10 mouse cellular contexts compared by ENCODE assay signal in the genomic region with DNA sequence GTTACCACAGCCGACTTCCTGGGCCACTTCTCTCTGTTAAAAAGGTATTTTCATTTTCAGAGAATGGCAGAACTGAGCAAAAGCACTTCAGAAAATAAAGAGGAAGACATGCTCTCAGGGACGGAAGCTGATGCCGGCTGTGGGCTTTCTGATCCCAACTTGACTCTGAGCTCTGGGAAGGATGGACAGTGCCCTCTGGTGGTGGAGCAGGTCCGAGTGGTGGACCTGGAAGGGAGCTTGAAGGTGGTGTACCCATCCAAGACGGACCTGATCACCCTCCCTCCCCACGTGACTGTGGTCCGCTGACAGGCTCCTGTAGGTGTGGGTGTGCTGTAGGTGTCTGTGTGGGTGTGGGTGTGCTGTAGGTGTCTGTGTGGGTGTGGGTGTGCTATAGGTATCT. TPM values are rescaled to one million over a fixed set of nuclear protein-coding genes. Genes with fewer than 3 reads are reported as not detected.
DNase-seq lines count a peak whose midpoint lies in the region; ATAC-seq and TF ChIP-seq lines count a peak whose summit lies in the region.
"Had no signal": no experiment of that assay in that cellular context is flagged by ENCODE, and none has a peak within 500 bp of the region (broad histone marks: within the 10 kb centered on the region; RNA-seq: fewer than 3 reads in every experiment).

No protein-coding gene starts in this region.

- H3K27ac ChIP-seq in embryonic facial prominence, embryonic 10.5 days (replicated peaks) = no peak overlapping the region
- peak overlapping the region; percentile 99; the same call in 1 of the 2 replicates for H3K27ac ChIP-seq in liver, embryonic 13.5 days
- no peak overlapping the region for H3K27ac ChIP-seq in stomach, postnatal 0 days (replicated peaks)
- H3K27ac ChIP-seq: heart, embryonic 15.5 days; midbrain, embryonic 12.5 days had no signal

- H3K4me1 ChIP-seq in embryonic facial prominence, embryonic 10.5 days = peaks cover 18% of the 10 kb centered on the region
- H3K4me1 ChIP-seq in liver, embryonic 13.5 days (replicated peaks) = peaks cover 52% of the 10 kb centered on the region
- H3K4me1 ChIP-seq in stomach, postnatal 0 days (replicated peaks; ENCODE audit: control insufficient read depth, insufficient read depth) = peaks cover 2% of the 10 kb centered on the region; the same call in 1 of the 2 replicates
- H3K4me1 ChIP-seq: midbrain, embryonic 12.5 days had no signal

- ATAC-seq in liver, embryonic 13.5 days (ENCODE audit: low read depth) = no peak
- ATAC-seq in stomach, postnatal 0 days (ENCODE audit: low FRiP score, low TSS enrichment) = no peak
- no peak for ATAC-seq in erythroblast, adult 5-6 weeks (replicated peaks; ENCODE audit: low FRiP score, poor library complexity, severe bottlenecking)

- TF ChIP-seq CTCF in stomach, postnatal 0 days (IDR thresholded peaks at IDR 0.05; ENCODE audit: low read depth) = peak; percentile 76

- H3K9ac ChIP-seq in liver, embryonic 13.5 days = no peak overlapping the region
- H3K9ac ChIP-seq in stomach, postnatal 0 days (ENCODE audit: low read length) = no peak overlapping the region
- H3K9ac ChIP-seq: heart, embryonic 15.5 days; midbrain, embryonic 12.5 days had no signal

- H3K27me3 ChIP-seq in embryonic facial prominence, embryonic 10.5 days (replicated peaks; ENCODE audit: low read depth, poor library complexity, severe bottlenecking) = peaks cover 15% of the 10 kb centered on the region
- H3K27me3 ChIP-seq in liver, embryonic 13.5 days = no peaks in the 10 kb centered on the region
- H3K27me3 ChIP-seq in stomach, postnatal 0 days (ENCODE audit: control insufficient read depth, insufficient read depth, low read length) = no peaks in the 10 kb centered on the region

- H3K4me3 ChIP-seq in embryonic facial prominence, embryonic 10.5 days = no peak overlapping the region
- H3K4me3 ChIP-seq in liver, embryonic 13.5 days (replicated peaks) = no peak overlapping the region
- H3K4me3 ChIP-seq in stomach, postnatal 0 days (ENCODE audit: low read depth, low read length) = no peak overlapping the region
- H3K4me3 ChIP-seq: heart, embryonic 15.5 days; midbrain, embryonic 12.5 days had no signal

- 76% methylated on average over 7 of the region's 7 CpGs for WGBS in embryonic facial prominence, embryonic 10.5 days
- 60% methylated on average over 7 of the region's 7 CpGs for WGBS in liver, embryonic 13.5 days (ENCODE audit: insufficient replicate concordance)
- 64% methylated on average over 7 of the region's 7 CpGs for WGBS in stomach, postnatal 0 days

- peak; percentile 53 for DNase-seq in embryo, embryonic 10 days (ENCODE audit: low spot score)
- DNase-seq in embryo, embryonic 9.5 days (ENCODE audit: extremely low spot score) = no peak
- DNase-seq in right cerebral cortex, postnatal 14 days = peak; percentile 63
- no peak for DNase-seq in right cerebral cortex, postnatal 36 days (ENCODE audit: low spot score in 2 of 2)
- DNase-seq in embryonic facial prominence, embryonic 10.5 days (ENCODE audit: low spot score) = peak; percentile 39
- peak; percentile 46 for DNase-seq in liver, embryonic 13.5 days
- peak; percentile 65 for DNase-seq in stomach, postnatal 0 days (ENCODE audit: low spot score)

- no peak overlapping the region for H3K4me2 ChIP-seq in liver, embryonic 13.5 days
- no peak overlapping the region for H3K4me2 ChIP-seq in stomach, postnatal 0 days (replicated peaks; ENCODE audit: low read depth)
- H3K4me2 ChIP-seq: heart, embryonic 15.5 days; midbrain, embryonic 12.5 days had no signal

- no peaks in the 10 kb centered on the region for H3K9me3 ChIP-seq in embryonic facial prominence, embryonic 10.5 days
- no peaks in the 10 kb centered on the region for H3K9me3 ChIP-seq in liver, embryonic 13.5 days (replicated peaks)
- no peaks in the 10 kb centered on the region for H3K9me3 ChIP-seq in stomach, postnatal 0 days (ENCODE audit: control insufficient read depth, low read length)
- H3K9me3 ChIP-seq: heart, embryonic 15.5 days; midbrain, embryonic 12.5 days had no signal

- peaks cover 84% of the 10 kb centered on the region for H3K36me3 ChIP-seq in embryonic facial prominence, embryonic 10.5 days (replicated peaks)
- peaks cover 91% of the 10 kb centered on the region for H3K36me3 ChIP-seq in liver, embryonic 13.5 days
- H3K36me3 ChIP-seq in stomach, postnatal 0 days (ENCODE audit: control insufficient read depth, insufficient read depth, low read length) = peaks cover 39% of the 10 kb centered on the region

- no peak for TF ChIP-seq EP300 in stomach, postnatal 0 days (optimal IDR thresholded peaks at IDR 0.05)

RNA-seq across cellular contexts. Expression of gene Smim1, which starts 6.5 kb away (rescaled TPM):
- 19.3 and 24.5 TPM in 2 replicates for polyA plus RNA-seq in embryonic facial prominence, embryonic 10.5 days (2016; fragmentation: Nextera tagmentation; extraction: Ambion mirVana)
- polyA plus RNA-seq in liver, embryonic 13.5 days (2015; fragmentation: Nextera tagmentation; extraction: Ambion mirVana) = 327 and 398 TPM in 2 replicates
- 29.8 and 31.2 TPM in 2 replicates for polyA plus RNA-seq in stomach, postnatal 0 days (2015; fragmentation: Nextera tagmentation; extraction: Ambion mirVana)
- total RNA-seq in erythroblast, adult 5-6 weeks (2015; ENCODE audit: low replicate concordance) = 5.4 and 12.5 TPM in 2 replicates
- total RNA-seq in erythroblast, adult 5-6 weeks (2017; ENCODE audit: low replicate concordance) = 9.6 and 11.4 TPM in 2 replicates

RNA-seq across cellular contexts. Expression of gene Lrrc47, which starts 8.0 kb away (rescaled TPM):
- 24.9 and 27.3 TPM in 2 replicates for polyA plus RNA-seq in embryonic facial prominence, embryonic 10.5 days (2016; fragmentation: Nextera tagmentation; extraction: Ambion mirVana)
- polyA plus RNA-seq in liver, embryonic 13.5 days (2015; fragmentation: Nextera tagmentation; extraction: Ambion mirVana) = 19.1 and 20.3 TPM in 2 replicates
- 10.6 and 12.5 TPM in 2 replicates for polyA plus RNA-seq in stomach, postnatal 0 days (2015; fragmentation: Nextera tagmentation; extraction: Ambion mirVana)
- 3.6 and 5.4 TPM in 2 replicates for total RNA-seq in erythroblast, adult 5-6 weeks (2015; ENCODE audit: low replicate concordance)
- total RNA-seq in erythroblast, adult 5-6 weeks (2017; ENCODE audit: low replicate concordance) = 4.5 and 29.4 TPM in 2 replicates

RNA-seq across cellular contexts. Expression of gene Ccdc27, which starts 22.9 kb away (rescaled TPM):
- not detected in 2 replicates for polyA plus RNA-seq in embryonic facial prominence, embryonic 10.5 days (2016; fragmentation: Nextera tagmentation; extraction: Ambion mirVana)
- 0.07 TPM in 1 of 2 replicates, not detected in the other for polyA plus RNA-seq in liver, embryonic 13.5 days (2015; fragmentation: Nextera tagmentation; extraction: Ambion mirVana)
- polyA plus RNA-seq in stomach, postnatal 0 days (2015; fragmentation: Nextera tagmentation; extraction: Ambion mirVana) = 0.07 TPM in 1 of 2 replicates, not detected in the other
- not detected in 2 replicates for total RNA-seq in erythroblast, adult 5-6 weeks (2015; ENCODE audit: low replicate concordance)
- not detected in 2 replicates for total RNA-seq in erythroblast, adult 5-6 weeks (2017; ENCODE audit: low replicate concordance)
- polyA plus RNA-seq: heart, embryonic 15.5 days; midbrain, embryonic 12.5 days had no signal

RNA-seq across cellular contexts. Expression of gene Cep104, which starts 44.6 kb away (rescaled TPM):
- 20.5 and 23.5 TPM in 2 replicates for polyA plus RNA-seq in embryonic facial prominence, embryonic 10.5 days (2016; fragmentation: Nextera tagmentation; extraction: Ambion mirVana)
- 6.3 and 8.7 TPM in 2 replicates for polyA plus RNA-seq in liver, embryonic 13.5 days (2015; fragmentation: Nextera tagmentation; extraction: Ambion mirVana)
- 4.6 and 4.9 TPM in 2 replicates for polyA plus RNA-seq in stomach, postnatal 0 days (2015; fragmentation: Nextera tagmentation; extraction: Ambion mirVana)
- 1.9 and 6.1 TPM in 2 replicates for total RNA-seq in erythroblast, adult 5-6 weeks (2015; ENCODE audit: low replicate concordance)
- 5.0 and 11.9 TPM in 2 replicates for total RNA-seq in erythroblast, adult 5-6 weeks (2017; ENCODE audit: low replicate concordance)

RNA-seq across cellular contexts. Expression of gene Dffb, which starts 44.6 kb away (rescaled TPM):
- polyA plus RNA-seq in embryonic facial prominence, embryonic 10.5 days (2016; fragmentation: Nextera tagmentation; extraction: Ambion mirVana) = 12.1 and 13.8 TPM in 2 replicates
- polyA plus RNA-seq in liver, embryonic 13.5 days (2015; fragmentation: Nextera tagmentation; extraction: Ambion mirVana) = 11.0 and 11.1 TPM in 2 replicates
- 5.8 and 6.0 TPM in 2 replicates for polyA plus RNA-seq in stomach, postnatal 0 days (2015; fragmentation: Nextera tagmentation; extraction: Ambion mirVana)
- 2.9 and 9.2 TPM in 2 replicates for total RNA-seq in erythroblast, adult 5-6 weeks (2015; ENCODE audit: low replicate concordance)
- 2.1 and 3.5 TPM in 2 replicates for total RNA-seq in erythroblast, adult 5-6 weeks (2017; ENCODE audit: low replicate concordance)

Comparison
In these comparisons a context has a peak if more than half of its experiments do, and no peak if none do; other contexts are left out.
1. DNase-seq: peak in embryo, embryonic 10 days (single experiment), right cerebral cortex, postnatal 14 days (single experiment), embryonic facial prominence, embryonic 10.5 days (single experiment), liver, embryonic 13.5 days (single experiment) and stomach, postnatal 0 days (single experiment); none in embryo, embryonic 9.5 days (single experiment) and right cerebral cortex, postnatal 36 days (0 of 2).
2. RNA of gene Smim1, which starts 6.5 kb away (polyA plus RNA-seq): 327 to 398 TPM in liver, embryonic 13.5 days; 29.8 to 31.2 TPM in stomach, postnatal 0 days and 19.3 to 24.5 TPM in embryonic facial prominence, embryonic 10.5 days; every median in the first group is over 10 times any median in the second.